Mouse (Mus musculus): ENCODE results near the gene Rab3gap2. TPM values are rescaled to one million over a fixed set of nuclear protein-coding genes. Genes with fewer than 3 reads are reported as not detected.

Gene Rab3gap2
- total RNA-seq, 2 experiments from 2014 or later = 41.6 to 55.1 TPM

DNA sequence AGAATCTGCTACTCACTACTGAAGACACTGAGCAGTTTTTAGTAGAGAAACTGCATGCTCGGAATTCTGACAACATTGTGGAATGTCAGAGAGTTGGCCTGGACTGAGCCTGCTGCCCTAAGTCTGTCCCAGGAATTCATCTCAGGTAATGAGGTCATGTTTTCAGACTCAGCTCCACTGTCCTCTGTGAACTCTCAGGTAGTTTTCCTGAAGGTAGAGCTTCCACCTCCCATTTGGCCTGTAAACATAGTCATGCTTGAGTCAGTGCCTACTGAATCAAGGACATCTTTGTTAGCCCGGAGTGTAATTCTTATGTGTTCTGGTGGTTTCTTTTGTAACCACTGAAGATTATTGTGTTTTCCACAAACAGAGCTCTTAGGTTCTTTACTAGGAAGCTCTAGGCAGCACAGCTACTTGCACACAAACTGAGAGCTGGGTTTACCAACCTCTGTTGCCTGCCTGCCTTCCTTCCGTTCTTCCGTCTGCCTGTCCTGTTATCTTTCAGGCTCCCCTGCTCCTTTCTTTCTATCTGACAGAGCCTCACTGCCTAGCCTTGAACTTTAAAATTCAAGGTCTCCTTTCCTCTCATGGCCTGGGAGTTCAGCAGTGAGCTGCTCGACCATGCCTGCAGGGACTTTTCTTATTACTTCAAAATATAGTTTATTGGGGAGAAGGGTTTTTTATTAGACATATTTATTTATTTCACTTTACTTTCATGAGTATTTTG lies 71.1 kb downstream of the Rab3gap2 start:
- ATAC-seq (replicated peaks; ENCODE audit: low FRiP score, low TSS enrichment, poor library complexity, severe bottlenecking) = no peak

DNA sequence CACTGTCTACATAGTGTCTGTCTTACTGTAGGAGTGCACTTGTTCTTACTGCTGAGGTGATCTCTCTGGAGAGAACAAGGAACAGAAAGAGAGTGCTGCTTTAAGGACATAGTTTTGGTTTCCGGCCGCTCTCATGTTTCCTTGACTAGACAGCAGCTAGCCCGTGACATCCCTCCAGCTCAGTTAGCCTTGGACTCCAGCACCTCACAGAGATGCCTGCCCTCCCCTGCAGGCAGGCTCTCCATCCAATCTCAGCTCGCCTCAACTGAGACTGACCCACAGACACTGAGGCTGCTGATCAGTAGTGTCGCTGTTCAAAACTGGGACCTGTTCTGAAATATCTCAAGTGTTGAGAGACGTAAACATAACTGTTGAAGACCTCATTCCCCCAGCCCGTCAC lies 72.1 kb downstream of the Rab3gap2 start:
- no peak for ATAC-seq (replicated peaks; ENCODE audit: low FRiP score, low TSS enrichment, poor library complexity, severe bottlenecking)

DNA sequence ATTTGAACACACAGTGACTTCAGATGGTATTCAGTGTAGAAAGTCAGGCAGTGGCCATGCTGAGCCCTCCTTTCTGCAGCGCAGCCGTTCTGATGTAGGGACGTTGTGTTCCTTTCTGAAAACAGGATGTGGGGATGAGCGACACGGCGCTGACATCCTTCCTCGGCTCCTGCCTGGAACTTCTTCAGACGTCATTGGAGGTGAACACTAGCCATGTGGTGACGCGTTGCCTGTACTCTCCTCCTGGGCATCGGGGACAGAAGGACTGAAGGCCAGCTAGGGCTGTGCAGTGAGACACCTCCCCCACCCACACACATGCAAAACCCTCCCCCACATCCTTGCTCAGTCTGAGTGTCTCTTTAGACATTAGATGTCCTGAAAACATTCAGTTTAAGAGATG lies 73.1 kb downstream of the Rab3gap2 start:
- no peak for ATAC-seq (replicated peaks; ENCODE audit: low FRiP score, low TSS enrichment, poor library complexity, severe bottlenecking)

DNA sequence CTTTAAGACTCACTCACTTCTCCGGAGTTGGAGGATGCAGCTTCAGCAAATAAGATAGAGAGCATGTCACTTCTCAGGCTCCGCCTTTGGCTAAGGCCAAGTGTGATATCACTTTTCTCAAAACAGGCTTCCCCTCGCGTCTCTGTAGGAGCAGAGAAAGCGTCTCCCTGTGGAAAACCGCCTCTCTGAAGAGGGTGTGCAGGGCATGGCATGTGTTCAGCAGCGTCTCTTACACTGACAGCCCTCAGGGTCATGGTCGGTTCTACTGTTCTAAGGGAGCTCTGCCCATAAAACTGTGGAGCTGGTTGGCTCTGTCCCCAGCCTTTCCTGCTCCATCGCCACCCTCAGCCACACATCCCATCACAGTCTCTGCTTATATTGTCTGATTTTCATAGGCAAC lies 75.4 kb downstream of the Rab3gap2 start:
- no peak for ATAC-seq (replicated peaks; ENCODE audit: low FRiP score, low TSS enrichment, poor library complexity, severe bottlenecking)

DNA sequence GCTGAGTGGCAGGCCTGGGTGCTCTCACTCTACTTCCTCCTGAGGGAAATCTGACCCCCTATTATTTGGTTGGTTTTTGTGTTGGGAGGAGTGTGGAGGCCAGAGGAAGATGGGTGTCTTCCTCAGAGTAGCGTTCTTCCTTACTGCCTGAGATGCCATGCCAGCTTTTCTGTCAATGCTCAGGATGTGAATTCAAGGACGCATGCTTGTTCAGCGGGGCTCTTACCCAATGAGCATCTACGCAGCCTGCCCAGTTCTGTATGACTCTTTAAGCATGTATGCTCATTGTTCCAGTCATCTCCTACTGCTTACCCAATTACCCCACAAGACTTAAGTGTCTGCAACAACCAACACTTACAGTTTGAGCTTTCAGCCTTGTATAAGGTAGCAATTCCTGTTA lies 76.7 kb downstream of the Rab3gap2 start:
- no peak for ATAC-seq (replicated peaks; ENCODE audit: low FRiP score, low TSS enrichment, poor library complexity, severe bottlenecking)

DNA sequence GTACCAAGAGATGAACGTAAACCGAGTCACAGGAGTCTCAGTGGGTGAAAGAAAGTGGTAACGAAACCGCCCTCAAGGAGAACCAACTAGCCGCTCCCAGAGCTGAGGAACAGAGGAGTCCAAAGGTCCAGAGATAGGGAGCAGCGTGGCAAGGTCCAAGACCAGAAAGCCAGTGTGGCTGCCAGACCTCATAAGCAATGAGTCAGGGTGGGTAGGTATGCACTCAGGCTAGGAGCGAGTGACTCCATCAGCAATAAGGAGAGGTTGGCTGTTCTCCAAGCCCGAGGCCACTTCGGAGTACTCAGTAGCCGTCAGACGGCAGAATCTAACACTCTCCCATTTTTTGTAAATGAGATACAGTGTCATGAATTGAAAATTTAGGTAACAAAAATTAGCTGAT lies 78.9 kb downstream of the Rab3gap2 start:
- no peak for ATAC-seq (replicated peaks; ENCODE audit: low FRiP score, low TSS enrichment, poor library complexity, severe bottlenecking)

DNA sequence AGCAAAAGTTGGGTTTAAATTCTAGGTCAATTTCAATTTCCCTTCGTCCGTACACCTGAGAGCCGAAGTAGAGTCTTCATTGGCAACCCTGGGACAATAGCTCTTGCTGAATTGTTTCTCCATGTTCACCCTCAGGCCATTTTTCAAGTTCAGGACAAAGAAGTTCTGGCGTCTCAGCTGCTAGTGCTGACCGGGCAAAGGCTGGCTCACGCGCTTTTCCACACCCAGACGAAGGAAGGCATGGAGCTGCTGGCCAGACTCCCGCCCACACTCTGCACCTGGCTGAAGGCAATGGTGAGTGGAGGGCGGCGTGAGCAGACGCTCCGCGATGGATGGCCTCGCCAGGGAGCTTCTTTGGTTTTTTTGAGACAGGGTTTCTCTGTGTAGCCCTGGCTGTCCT lies 79.3 kb downstream of the Rab3gap2 start:
- ATAC-seq (replicated peaks; ENCODE audit: low FRiP score, low TSS enrichment, poor library complexity, severe bottlenecking) = no peak

DNA sequence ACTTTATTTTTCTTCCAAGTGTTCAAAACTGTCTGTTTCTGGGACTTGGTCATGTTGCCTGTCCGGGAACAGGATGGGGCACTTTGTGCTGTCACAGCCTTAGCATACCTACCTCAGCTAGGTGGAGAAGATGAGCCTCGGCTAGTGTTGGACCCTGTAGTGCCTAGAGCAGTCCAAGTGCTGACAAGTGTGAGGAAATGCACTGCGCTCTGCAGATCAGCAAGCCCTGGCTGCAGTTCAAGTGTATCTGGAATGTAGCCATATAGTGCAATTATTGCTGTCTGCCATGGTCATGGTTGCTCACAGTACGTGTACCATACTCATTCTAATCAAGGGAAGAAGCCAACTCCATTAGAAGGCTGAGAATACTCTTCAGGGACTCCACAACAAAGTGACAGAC lies 80.8 kb downstream of the Rab3gap2 start:
- ATAC-seq (replicated peaks; ENCODE audit: low FRiP score, low TSS enrichment, poor library complexity, severe bottlenecking) = no peak

DNA sequence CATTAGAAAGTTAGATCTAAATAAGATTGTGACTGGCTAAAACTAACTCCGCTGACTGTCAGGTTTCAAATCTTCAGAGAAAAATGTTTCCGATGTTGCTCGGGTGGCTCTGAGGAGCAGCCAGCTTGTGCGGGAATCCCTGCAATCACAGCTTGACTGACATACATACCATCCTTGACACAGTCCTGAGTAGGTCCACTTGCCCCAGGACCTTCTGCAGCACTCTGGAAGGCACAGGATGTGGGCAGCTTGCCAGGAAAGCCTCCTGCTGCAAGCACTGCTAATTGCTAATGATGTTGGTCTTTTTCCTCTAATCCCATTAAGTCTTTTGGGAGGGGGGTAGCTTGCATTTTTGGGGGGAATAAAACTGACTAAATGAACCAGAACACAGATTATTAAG lies 81.3 kb downstream of the Rab3gap2 start:
- ATAC-seq (replicated peaks; ENCODE audit: low FRiP score, low TSS enrichment, poor library complexity, severe bottlenecking) = no peak

DNA sequence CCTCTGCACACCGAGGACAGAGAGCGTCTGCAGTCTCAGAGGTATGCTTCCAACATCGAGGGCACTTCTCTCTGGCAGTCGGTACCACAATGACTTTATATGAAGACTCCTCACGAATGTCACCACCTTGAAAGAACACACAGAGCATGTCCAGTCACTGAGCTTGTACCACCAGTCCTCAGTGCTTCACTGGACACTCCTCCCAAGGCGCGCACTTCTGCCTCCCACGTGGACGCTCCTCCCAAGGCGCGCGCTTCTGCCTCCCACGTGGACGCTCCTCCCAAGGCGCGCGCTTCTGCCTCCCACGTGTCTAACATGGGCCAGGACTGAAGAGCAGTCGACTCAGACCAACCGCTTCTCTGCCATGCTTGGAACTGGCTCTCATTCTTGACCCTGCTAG lies 83.1 kb downstream of the Rab3gap2 start:
- ATAC-seq (replicated peaks; ENCODE audit: low FRiP score, low TSS enrichment, poor library complexity, severe bottlenecking) = no peak

DNA sequence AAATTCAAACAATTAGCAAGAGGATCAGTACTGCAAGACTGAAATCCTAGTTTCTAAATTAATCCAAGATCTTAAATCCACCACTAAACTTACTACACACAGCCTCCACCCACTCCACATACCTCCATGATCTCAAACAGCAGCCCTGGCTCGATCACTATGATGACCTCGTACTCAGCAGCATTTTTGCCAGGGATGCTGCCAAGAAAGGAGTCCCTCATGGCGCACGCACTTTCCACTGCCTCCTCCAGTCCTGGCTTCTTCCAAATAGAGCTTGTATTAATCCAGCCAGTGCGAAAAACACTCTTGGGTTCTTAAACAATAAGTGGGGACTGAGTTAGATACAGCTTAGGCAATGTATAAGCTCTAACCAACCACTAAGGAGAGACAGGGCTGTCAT lies 85.3 kb downstream of the Rab3gap2 start:
- ATAC-seq (replicated peaks; ENCODE audit: low FRiP score, low TSS enrichment, poor library complexity, severe bottlenecking) = no peak

DNA sequence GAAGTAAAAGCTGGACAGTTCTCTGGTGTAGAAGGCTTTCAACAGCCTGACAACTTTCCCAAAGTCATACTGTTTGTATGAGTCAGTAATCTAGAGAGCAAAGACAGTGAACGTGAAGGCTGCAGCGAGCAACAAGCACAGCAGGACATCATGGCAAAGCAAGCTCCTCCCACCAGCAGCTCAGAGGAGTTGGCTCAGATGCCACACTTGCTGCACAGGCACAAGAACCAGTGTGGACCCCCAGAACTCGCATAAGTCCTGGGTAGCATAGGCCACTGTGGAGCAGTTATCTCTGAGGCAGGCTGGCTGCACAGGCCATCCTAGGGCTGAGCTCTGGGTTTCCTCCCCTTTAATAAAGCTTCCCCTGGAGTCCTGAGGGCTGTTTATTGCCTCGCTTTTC lies 87.4 kb downstream of the Rab3gap2 start:
- ATAC-seq (replicated peaks; ENCODE audit: low FRiP score, low TSS enrichment, poor library complexity, severe bottlenecking) = no peak

DNA sequence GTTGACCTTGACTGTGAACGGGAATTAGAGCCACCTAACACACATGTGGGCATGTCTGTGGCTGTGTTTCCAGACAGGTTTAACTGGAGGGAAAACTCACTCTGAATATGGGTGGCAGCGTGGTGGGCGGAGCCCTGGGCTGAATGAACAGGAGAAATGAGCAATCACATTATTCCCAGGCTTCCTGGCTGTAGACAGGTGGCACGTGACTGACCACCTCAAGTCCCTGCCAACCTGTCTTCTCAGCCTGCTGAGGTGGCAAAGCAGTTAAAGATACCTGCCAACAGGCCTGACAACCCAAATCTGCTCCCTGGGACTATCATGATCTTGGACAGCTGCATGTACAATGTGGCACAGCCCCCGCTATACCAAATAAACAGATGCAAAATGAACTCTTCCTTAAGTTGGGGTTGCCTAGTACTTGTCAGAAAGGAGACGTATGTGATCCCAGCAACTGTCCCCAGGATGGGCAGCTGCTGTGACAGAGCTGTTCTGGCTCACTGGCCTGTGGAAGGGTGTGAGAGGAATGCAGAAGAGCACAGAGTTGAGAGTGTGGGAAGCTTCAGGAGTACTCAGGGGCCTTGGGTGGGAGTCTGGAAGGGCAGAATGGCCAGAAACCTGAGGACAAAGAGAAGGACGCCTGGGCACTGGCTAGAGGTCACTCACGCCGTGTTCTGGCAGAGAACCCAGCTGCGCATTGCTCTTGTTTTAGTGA lies 88.9 kb downstream of the Rab3gap2 start:
- no peak for ATAC-seq (replicated peaks; ENCODE audit: low FRiP score, low TSS enrichment, poor library complexity, severe bottlenecking)

DNA sequence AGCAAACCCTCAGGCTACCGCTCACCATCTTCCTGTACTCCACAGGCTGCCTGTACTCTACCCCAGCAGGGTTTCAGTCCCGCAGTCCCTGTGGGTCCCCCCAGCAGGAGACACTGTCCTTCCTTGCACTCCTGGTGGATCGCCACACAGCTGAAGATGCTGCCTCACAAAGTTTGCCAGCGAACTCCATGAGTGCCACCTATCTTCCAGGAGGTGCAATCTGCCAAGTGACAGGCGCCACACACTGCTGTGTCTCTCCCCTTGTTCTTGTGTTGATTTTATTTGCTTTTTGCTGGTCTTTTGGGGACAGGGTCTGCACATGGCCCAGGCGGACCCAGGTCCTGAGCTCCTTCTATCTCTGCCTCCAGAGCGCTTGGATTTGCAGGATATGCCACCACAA lies 92.9 kb downstream of the Rab3gap2 start:
- 0 out of 2 replicates have a peak, but pooled peaks have one; percentile 30 for ATAC-seq (replicated peaks; ENCODE audit: low FRiP score, low TSS enrichment, poor library complexity, severe bottlenecking)

DNA sequence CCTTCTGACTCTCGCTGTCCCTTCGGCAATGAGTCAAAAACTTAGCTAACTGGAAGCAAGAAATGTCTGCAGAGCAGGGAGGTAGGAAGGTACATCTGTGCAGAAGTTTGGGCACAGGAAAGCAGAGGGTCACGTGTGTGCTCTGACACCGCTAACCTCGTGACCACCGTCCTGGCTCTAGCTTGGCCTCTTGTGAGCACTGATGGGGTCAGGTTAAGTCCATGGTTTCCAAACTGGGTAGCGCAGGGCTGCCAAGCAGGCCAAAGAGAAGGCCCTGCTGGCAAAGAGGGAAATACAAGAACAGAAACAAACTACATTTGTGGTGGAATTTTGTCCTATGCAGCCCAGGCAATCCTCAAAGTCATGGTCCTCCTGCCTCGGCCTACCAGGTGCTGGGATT lies 94.6 kb downstream of the Rab3gap2 start:
- ATAC-seq (replicated peaks; ENCODE audit: low FRiP score, low TSS enrichment, poor library complexity, severe bottlenecking) = no peak

DNA sequence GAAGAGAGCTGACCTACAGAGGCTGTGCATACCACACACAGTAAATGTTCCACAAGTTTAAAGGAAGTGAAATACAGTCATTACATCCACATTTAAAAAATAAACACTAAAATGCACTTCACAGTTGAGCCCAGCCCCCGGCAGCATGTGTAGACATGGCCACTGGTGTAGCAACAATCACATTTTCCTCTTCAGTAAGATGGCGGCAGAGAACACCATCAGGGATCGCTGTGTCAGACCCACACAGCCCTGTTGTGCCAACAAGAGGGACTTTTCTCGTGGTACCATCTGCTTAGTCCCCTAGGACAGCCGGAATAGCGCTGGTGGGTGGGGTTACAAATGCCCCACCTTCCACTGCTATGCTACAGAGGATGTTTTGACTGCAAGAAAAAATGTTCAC lies 98.9 kb downstream of the Rab3gap2 start:
- ATAC-seq (replicated peaks; ENCODE audit: low FRiP score, low TSS enrichment, poor library complexity, severe bottlenecking) = no peak

DNA sequence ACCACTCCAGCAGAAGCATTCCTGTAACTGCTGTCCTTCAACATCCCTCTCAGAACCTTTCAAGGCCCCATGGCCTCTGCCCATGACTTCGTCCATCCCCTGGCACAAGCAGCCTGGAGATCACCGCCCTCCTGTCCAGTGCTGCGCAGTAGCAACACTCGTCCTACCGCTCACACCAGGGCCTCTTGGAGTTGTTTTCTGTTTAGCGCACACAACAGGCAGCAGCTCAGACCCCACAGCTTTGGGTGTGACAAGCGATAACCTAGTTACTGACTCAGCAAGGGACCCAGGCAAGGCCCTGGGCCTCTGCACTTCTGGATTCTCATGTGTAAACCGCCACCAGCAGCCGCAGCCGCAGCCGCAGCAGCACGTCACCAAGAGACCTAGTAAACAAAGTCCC lies 102.9 kb downstream of the Rab3gap2 start:
- ATAC-seq (replicated peaks; ENCODE audit: low FRiP score, low TSS enrichment, poor library complexity, severe bottlenecking) = no peak

DNA sequence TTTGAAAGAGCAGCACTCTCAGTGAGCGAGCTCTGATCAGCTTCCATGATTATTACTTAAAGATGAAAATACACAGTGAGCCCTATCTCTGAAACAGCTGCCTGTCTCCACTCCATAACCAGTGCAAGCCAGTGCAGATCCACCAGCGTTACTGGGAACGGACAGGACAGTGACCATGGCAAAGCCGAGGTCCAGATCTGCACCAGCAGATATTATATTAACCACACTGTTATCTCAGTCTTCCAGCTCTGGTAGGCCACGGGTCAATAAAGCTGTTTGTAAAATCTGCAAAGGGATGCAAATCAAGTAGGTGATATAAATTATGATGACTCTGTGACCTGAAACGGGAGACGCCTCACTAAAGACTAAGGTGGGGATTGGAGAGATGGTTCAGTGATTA lies 103.7 kb downstream of the Rab3gap2 start:
- ATAC-seq (replicated peaks; ENCODE audit: low FRiP score, low TSS enrichment, poor library complexity, severe bottlenecking) = no peak

DNA sequence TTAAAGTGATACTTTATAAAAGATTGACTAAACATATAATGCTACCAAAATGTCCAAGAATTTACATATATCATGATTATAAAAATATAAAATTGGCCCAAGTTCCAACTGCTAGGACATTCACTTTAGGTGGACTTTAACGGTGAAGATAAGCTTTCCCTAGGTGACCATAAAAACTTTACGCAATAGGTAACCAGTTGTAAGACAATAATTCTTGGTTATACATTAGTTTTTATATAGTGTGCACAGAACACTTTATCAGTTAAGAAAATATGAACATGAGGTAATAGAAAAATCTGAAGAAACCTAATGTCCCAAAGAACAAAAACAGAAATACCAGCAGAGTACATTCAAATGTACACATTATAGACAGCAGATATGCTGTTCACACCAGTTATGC lies 104.4 kb downstream of the Rab3gap2 start:
- no peak for ATAC-seq (replicated peaks; ENCODE audit: low FRiP score, low TSS enrichment, poor library complexity, severe bottlenecking)

DNA sequence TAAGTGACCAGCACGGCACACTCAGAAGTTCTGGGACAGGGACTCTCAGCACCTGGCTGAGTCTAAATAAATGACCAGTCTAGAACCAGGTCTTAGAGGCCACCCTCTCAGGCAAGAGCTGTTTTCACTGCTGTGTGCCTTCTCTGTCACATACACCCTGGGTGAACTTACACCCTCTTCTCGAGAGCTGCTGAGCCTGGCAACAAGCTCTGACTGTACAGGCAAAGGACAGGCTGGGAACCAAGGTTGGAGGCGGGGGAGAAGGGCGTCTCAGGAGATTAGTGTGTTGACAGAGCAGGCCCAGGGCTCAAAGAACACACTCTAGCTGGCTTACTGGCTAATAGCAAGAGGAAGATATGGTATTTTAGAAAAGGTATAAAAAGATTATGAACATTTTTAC lies 105.0 kb downstream of the Rab3gap2 start:
- no peak for ATAC-seq (replicated peaks; ENCODE audit: low FRiP score, low TSS enrichment, poor library complexity, severe bottlenecking)

DNA sequence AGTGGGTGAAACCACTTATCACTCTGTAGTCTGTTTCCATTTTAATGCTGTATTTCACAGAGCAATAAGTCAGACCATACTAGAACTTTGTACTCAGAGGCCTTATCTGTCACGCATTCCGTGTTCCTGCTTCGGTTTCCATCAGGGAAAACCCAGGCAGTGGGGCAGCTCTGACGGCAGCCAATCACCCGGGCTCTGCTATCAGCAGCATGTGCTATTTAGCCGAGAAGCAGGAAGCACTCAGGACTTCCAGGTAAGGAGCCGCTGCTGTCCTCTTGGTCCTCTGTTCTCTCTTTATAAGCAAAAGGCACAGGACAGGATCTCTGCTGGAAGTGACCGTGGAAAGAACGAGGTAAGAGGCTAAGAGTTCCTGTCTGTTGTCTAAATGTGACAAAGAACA lies 108.0 kb downstream of the Rab3gap2 start:
- ATAC-seq (replicated peaks; ENCODE audit: low FRiP score, low TSS enrichment, poor library complexity, severe bottlenecking) = no peak

Data from megakaryocyte-erythroid progenitor cell, adult 5-6 weeks (primary cell).